Mouse (Mus musculus): ENCODE measurements around the gene Strada.
"Not testable (repeated sequence)": the region's sequence is repeated elsewhere in the genome, so short reads cannot be mapped to it uniquely, and the experiment has no call there.

Strada gene

GRCm38 (mm10) chr11:106158930-106159215 is 43.1 kb downstream of the Strada start:
- in situ Hi-C loops (cut with MboI; ENCODE audit: unreplicated experiment in 2 of 2): loop anchor here (10.0 kb wide), 3 partner anchors 76 to 166 kb away; no protein-coding TSS in a partner anchor

GRCm38 (mm10) chr11:106158081-106158929 is 43.7 kb downstream of the Strada start:
- in situ Hi-C loops (cut with MboI; ENCODE audit: unreplicated experiment in 2 of 2): loop anchor here (10.0 kb wide), 3 partner anchors 76 to 166 kb away; no protein-coding TSS in a partner anchor

- in situ Hi-C loops (cut with MboI; ENCODE audit: unreplicated experiment in 2 of 2): loop anchor here (10.0 kb wide), 3 partner anchors 78 to 168 kb away; no protein-coding TSS in a partner anchor
Observed at GRCm38 (mm10) chr11:106157154-106157553, 44.8 kb downstream of the Strada start.

- in situ Hi-C loops (cut with MboI; ENCODE audit: unreplicated experiment in 2 of 2): loop anchor here (10.0 kb wide), 3 partner anchors 79 to 169 kb away; no protein-coding TSS in a partner anchor
Observed at GRCm38 (mm10) chr11:106156257-106156656, 45.7 kb downstream of the Strada start.

- in situ Hi-C loops (cut with MboI; ENCODE audit: unreplicated experiment in 2 of 2): loop anchor here (10.0 kb wide), 3 partner anchors 79 to 169 kb away; no protein-coding TSS in a partner anchor
Observed at GRCm38 (mm10) chr11:106155761-106156160, 46.2 kb downstream of the Strada start.

- in situ Hi-C loops (cut with MboI; ENCODE audit: unreplicated experiment in 2 of 2): loop anchor here (10.0 kb wide), 3 partner anchors 80 to 170 kb away; no protein-coding TSS in a partner anchor
Observed at GRCm38 (mm10) chr11:106154770-106155169, 47.2 kb downstream of the Strada start.

- in situ Hi-C loops (cut with MboI; ENCODE audit: unreplicated experiment in 2 of 2): loop anchor here (10.0 kb wide), 3 partner anchors 81 to 171 kb away; no protein-coding TSS in a partner anchor
Observed at GRCm38 (mm10) chr11:106154091-106154490, 47.9 kb downstream of the Strada start.

- in situ Hi-C loops (cut with MboI; ENCODE audit: unreplicated experiment in 2 of 2): loop anchor here (10.0 kb wide), 3 partner anchors 83 to 173 kb away; no protein-coding TSS in a partner anchor
Observed at GRCm38 (mm10) chr11:106152132-106152531, 49.8 kb downstream of the Strada start.

- in situ Hi-C loops (cut with MboI; ENCODE audit: unreplicated experiment in 2 of 2): loop anchor here (10.0 kb wide), 3 partner anchors 84 to 174 kb away; no protein-coding TSS in a partner anchor
Observed at GRCm38 (mm10) chr11:106151219-106151618, 50.7 kb downstream of the Strada start.

- in situ Hi-C loops (cut with MboI; ENCODE audit: unreplicated experiment in 2 of 2): loop anchor here (5.0 kb wide), 2 partner anchors 48 to 58 kb away; no protein-coding TSS in a partner anchor
Observed at GRCm38 (mm10) chr11:106134580-106135528, 67.1 kb downstream of the Strada start.

GRCm38 (mm10) chr11:106132516-106132915 is 69.5 kb downstream of the Strada start:
- in situ Hi-C loops (cut with MboI; ENCODE audit: unreplicated experiment in 2 of 2): loop anchor here in 1 of 2 experiments (5.0 kb wide), 1 partner anchor 45 kb away; no protein-coding TSS in a partner anchor

- in situ Hi-C loops (cut with MboI; ENCODE audit: unreplicated experiment in 2 of 2): no loop called here
Observed at GRCm38 (mm10) chr11:106129477-106129876, 72.5 kb downstream of the Strada start.

- in situ Hi-C loops (cut with MboI; ENCODE audit: unreplicated experiment in 2 of 2): not testable (repeated sequence)
Observed at GRCm38 (mm10) chr11:106126727-106127373, 75.1 kb downstream of the Strada start.

- in situ Hi-C loops (cut with MboI; ENCODE audit: unreplicated experiment in 2 of 2): no loop called here
Observed at GRCm38 (mm10) chr11:106125827-106126226, 76.1 kb downstream of the Strada start.

GRCm38 (mm10) chr11:106124784-106125183 is 77.2 kb downstream of the Strada start:
- in situ Hi-C loops (cut with MboI; ENCODE audit: unreplicated experiment in 2 of 2): no loop called here

GRCm38 (mm10) chr11:106122736-106123135 is 79.2 kb downstream of the Strada start:
- in situ Hi-C loops (cut with MboI; ENCODE audit: unreplicated experiment in 2 of 2): no loop called here

- in situ Hi-C loops (cut with MboI; ENCODE audit: unreplicated experiment in 2 of 2): no loop called here
Observed at GRCm38 (mm10) chr11:106122221-106122620, 79.7 kb downstream of the Strada start.

Data from v-Abl transformed pro-B cells (cell line).